Mouse (Mus musculus) urinary bladder, adult 18-20 months (tissue): ENCODE measurements around the gene Mia2.
A peak's percentile ranks its signal among the peaks of the same experiment; 100 is the strongest.

Experiments used
- DNase-seq, 2 experiments: peaks; one replicate each; pipeline ENCODE4 v3.0.0; 2022; ENCODE audit warnings: low spot score in 2 of 2, mixed read lengths in 2 of 2

Gene Mia2

GRCm38 (mm10) chr12:59162797-59163196, 67.2 kb downstream of the Mia2 start:
- DNase-seq = no peak

GRCm38 (mm10) chr12:59164522-59164921, 68.9 kb downstream of the Mia2 start:
- DNase-seq = no peak

GRCm38 (mm10) chr12:59166557-59166956, 71.0 kb downstream of the Mia2 start:
- no peak for DNase-seq

- DNase-seq = no peak
Measured at GRCm38 (mm10) chr12:59169935-59170334, 74.3 kb downstream of the Mia2 start.

- DNase-seq = no peak
Measured at GRCm38 (mm10) chr12:59177814-59178213, 82.2 kb downstream of the Mia2 start.

GRCm38 (mm10) chr12:59188086-59188682, 92.6 kb downstream of the Mia2 start:
- DNase-seq = no peak

- DNase-seq = no peak
Measured at GRCm38 (mm10) chr12:59193637-59194036, 98.0 kb downstream of the Mia2 start.

GRCm38 (mm10) chr12:59194341-59195003, 98.9 kb downstream of the Mia2 start:
- DNase-seq = no peak

- no peak for DNase-seq
Measured at GRCm38 (mm10) chr12:59195065-59195464, 99.5 kb downstream of the Mia2 start.

GRCm38 (mm10) chr12:59195941-59196340, 100.3 kb downstream of the Mia2 start:
- no peak for DNase-seq

GRCm38 (mm10) chr12:59198750-59199149, 103.2 kb downstream of the Mia2 start:
- no peak for DNase-seq

GRCm38 (mm10) chr12:59199361-59199760, 103.8 kb downstream of the Mia2 start:
- no peak for DNase-seq

- DNase-seq = no peak
Measured at GRCm38 (mm10) chr12:59205571-59205970, 110.0 kb downstream of the Mia2 start.

- DNase-seq = no peak
Measured at GRCm38 (mm10) chr12:59206208-59206999, 110.8 kb downstream of the Mia2 start.

GRCm38 (mm10) chr12:59207000-59207390, 111.4 kb downstream of the Mia2 start:
- no peak for DNase-seq

- no peak for DNase-seq
Measured at GRCm38 (mm10) chr12:59207814-59208213, 112.2 kb downstream of the Mia2 start.

- DNase-seq = no peak
Measured at GRCm38 (mm10) chr12:59216176-59216575, 120.6 kb downstream of the Mia2 start.

- no peak for DNase-seq
Measured at GRCm38 (mm10) chr12:59216676-59217266, 121.2 kb downstream of the Mia2 start.

GRCm38 (mm10) chr12:59217331-59217730, 121.7 kb downstream of the Mia2 start:
- DNase-seq = no peak

GRCm38 (mm10) chr12:59218640-59219321, 123.2 kb downstream of the Mia2 start:
- DNase-seq = peak; percentile 9 to 47

GRCm38 (mm10) chr12:59219325-59220225, 124.0 kb downstream of the Mia2 start, which contains the start of gene Fbxo33:
Fbxo33 (minus strand) TSS chr12:59219725.
- peak; percentile 94 to 95 for DNase-seq
